Mouse (Mus musculus) liver, embryonic 14.5 days (tissue): Measurements from ENCODE around the gene Sptbn2.

Experiments
- CTCF ChIP-seq: IDR thresholded peaks from 2 replicates; pipeline ENCODE4 v1.5.1; 2016; ENCODE audit warnings: antibody characterized with exemption, low read depth, control low read depth
- EP300 ChIP-seq: IDR thresholded peaks from 2 replicates; pipeline ENCODE4 v1.6.1; 2016; ENCODE audit warnings: antibody characterized with exemption, low read depth

- peak; percentile 40 for TF ChIP-seq CTCF
- TF ChIP-seq EP300: no peak
Observed at GRCm38 (mm10) chr19:4762876-4763275, 51.9 kb downstream of the Sptbn2 start.
